Mouse (Mus musculus) midbrain, embryonic 16.5 days (tissue): ENCODE measurements at regions not wholly inside any gene's neighbourhood (a gene's known extent, or its start where the extent isn't known, plus 50 kb on each side); places are given as distances from the start of the nearest gene placed in this dataset.

Source experiments
- ATAC-seq: fragments of 200-750 bp; cut with Nextera tagmentation; 2 replicates; pipeline ENCODE4 v1.8.0; 2017; ENCODE audit warnings: moderate TSS enrichment
- H3K27ac ChIP-seq: fragments of 300-500 bp; sonication (generic); 2 replicates; pipeline ENCODE4 v1.5.1; 2014; ENCODE audit warnings: mild to moderate bottlenecking, low read length, mixed read lengths
- H3K27me3 ChIP-seq: fragments of 300-500 bp; sonication (generic); 2 replicates; pipeline ENCODE4 v1.6.1; 2014; ENCODE audit warnings: low read depth, low read length, mixed read lengths; ENCODE audit not compliant: control insufficient read depth, insufficient read depth
- H3K36me3 ChIP-seq: fragments of 300-500 bp; sonication (generic); 2 replicates; pipeline ENCODE4 v1.6.1; 2014; ENCODE audit warnings: mild to moderate bottlenecking, low read length, moderate library complexity, mixed read lengths; ENCODE audit not compliant: control insufficient read depth, insufficient read depth
- H3K4me1 ChIP-seq: fragments of 300-500 bp; sonication (generic); 2 replicates; pipeline ENCODE4 v1.6.1; 2014; ENCODE audit warnings: mild to moderate bottlenecking, low read length, mixed read lengths; ENCODE audit not compliant: control insufficient read depth, insufficient read depth
- H3K4me2 ChIP-seq: fragments of 300-500 bp; sonication (generic); 2 replicates; pipeline ENCODE4 v1.6.1; 2014; ENCODE audit warnings: mild to moderate bottlenecking, low read length, mixed read lengths
- H3K4me3 ChIP-seq: fragments of 300-500 bp; sonication (generic); 2 replicates; pipeline ENCODE4 v1.5.1; 2014; ENCODE audit warnings: low read depth, mild to moderate bottlenecking, low read length, moderate library complexity, mixed read lengths
- H3K9ac ChIP-seq: fragments of 300-500 bp; sonication (generic); 2 replicates; pipeline ENCODE4 v1.6.1; 2014; ENCODE audit warnings: low read depth, low read length, mixed read lengths
- H3K9me3 ChIP-seq: fragments of 300-500 bp; sonication (generic); replicated peaks from 2 replicates; pipeline ENCODE4 v1.6.1; 2014; ENCODE audit warnings: mild to moderate bottlenecking, low read length, mixed read lengths; ENCODE audit not compliant: control insufficient read depth, poor library complexity, severe bottlenecking
- WGBS: fragments of 180-500 bp; shearing (Covaris S2); extraction: QIAGEN DNeasy Blood & Tissue Kit; methylation state at CpG from one replicate; pipeline ENCODE4 v1.1.7; 2014; 5-methylcytosine and 5-hydroxymethylcytosine counted together

DNA sequence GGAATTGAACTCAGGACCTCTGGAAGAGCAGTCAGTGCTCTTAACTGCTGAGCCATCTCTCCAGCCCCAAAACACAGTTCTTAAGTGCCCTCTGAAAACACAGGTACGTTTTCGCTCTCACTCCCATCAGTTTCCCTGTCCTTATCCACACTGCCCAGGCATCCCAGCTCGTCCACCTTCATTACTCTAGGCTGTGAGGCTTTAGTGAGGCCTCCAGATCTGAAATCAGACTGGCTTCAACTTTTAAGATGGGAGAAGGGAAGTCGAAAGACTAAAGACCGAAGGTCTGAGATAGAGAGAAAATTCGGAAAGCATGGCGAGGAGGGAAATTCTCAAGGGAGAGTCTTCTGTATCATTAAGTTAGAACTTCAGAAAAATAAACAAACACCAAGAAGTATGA lies 54.8 kb upstream of the Tet2 start:
- no peak for ATAC-seq
- no peaks in the 10 kb centered on the region for H3K36me3 ChIP-seq

DNA sequence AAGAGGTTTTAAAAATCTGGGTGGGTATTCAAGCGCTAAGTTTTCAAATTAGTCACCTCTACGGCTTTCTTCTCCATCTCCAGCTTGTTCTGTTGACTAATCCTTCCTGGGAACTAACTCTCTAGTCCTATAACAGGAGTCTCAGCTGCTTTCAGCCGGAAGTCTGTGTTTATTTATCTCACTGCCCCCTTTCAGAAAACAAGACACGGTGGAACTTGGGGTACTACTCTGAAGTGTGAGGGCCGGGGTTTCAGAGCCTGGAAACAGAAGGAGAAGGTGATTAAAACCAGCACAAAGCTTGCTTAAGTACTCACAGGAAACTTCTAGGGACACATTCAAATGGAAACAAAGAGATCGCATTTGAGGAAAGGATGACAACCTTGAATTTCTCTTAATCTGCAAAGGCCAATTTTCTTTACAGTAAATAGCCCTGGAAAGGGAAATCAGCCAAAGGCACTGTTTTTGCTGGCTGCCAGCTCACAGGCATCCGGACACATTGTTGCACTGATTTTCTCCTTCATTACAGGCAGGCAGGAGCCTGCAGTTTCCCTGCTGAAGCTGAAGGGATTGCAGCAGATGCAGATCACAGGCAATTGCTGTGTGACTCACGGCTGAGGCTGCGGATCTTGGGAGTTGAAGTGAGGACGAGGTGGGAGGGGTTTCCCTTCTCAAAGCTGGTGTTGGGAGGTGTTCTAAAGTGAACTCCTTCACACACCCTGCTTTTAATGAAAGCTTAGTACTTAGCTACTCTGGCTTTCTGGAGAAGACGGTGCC lies 55.7 kb upstream of the Tet2 start:
- Histone ChIP-seq H3K27ac (peak overlapping the region; percentile 19; the same call in 1 of the 2 replicates), H3K4me3 (no peak overlapping the region), H3K9me3 (no peaks in the 10 kb centered on the region), H3K36me3 (no peaks in the 10 kb centered on the region), H3K9ac (peak overlapping the region; percentile 28; the same call in 1 of the 2 replicates), H3K4me1 (peaks cover 8% of the 10 kb centered on the region), H3K4me2 (peak overlapping the region; percentile 29), H3K27me3 (no peaks in the 10 kb centered on the region)
- 11% methylated on average over 11 of the region's 11 CpGs for WGBS
- peak; percentile 89 for ATAC-seq

More for the DNA sequence above, 54.8 kb upstream of the Tet2 start:
- Histone ChIP-seq H3K27me3 (no peaks in the 10 kb centered on the region), H3K4me2 (no peak overlapping the region), H3K4me1 (peaks cover 8% of the 10 kb centered on the region), H3K27ac (no peak overlapping the region), H3K4me3 (no peak overlapping the region), H3K9ac (no peak overlapping the region), H3K9me3 (no peaks in the 10 kb centered on the region)
- WGBS = 93% methylated on average over 7 of the region's 7 CpGs

DNA sequence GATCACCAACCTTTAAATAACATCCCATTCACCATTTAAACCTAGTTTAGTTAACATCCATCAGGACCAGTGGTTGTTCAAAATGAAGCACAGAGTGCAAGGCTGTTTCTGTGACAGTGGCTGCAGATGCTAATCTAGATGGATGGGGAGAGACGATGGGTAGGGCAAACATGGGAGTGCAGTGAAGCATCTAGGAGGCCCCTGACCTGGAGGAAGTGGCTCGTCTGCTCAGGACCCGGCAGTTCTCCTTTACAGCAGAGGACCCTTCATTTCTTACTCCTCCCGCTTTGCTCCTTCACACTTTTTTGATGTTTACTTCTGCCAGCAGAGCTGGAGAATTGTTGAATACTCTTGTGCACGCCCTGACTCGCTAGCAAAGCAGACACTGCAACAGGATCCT lies 60.5 kb upstream of the Tet2 start:
- Histone ChIP-seq H3K4me1 (peaks cover 6% of the 10 kb centered on the region), H3K9ac (no peak overlapping the region), H3K27ac (no peak overlapping the region), H3K4me2 (no peak overlapping the region), H3K4me3 (no peak overlapping the region), H3K27me3 (no peaks in the 10 kb centered on the region), H3K9me3 (no peaks in the 10 kb centered on the region), H3K36me3 (no peaks in the 10 kb centered on the region)
- ATAC-seq = no peak
- 94% methylated on average over 6 of the region's 6 CpGs for WGBS

GRCm38 (mm10) chr3:133608845-133609261 lies 63.9 kb upstream of the Tet2 start:
- no peak overlapping the region for H3K9ac ChIP-seq
- no peak overlapping the region for H3K4me2 ChIP-seq
- H3K4me1 ChIP-seq = peaks cover 3% of the 10 kb centered on the region; the same call in 1 of the 2 replicates
- H3K36me3 ChIP-seq = no peaks in the 10 kb centered on the region
- WGBS = 91% methylated on average over 3 of the region's 3 CpGs
- no peak overlapping the region for H3K4me3 ChIP-seq
- ATAC-seq = no peak
- 0 out of 2 replicates have a peak, but pooled peaks cover 2% of the 10 kb centered on the region for H3K9me3 ChIP-seq
- H3K27ac ChIP-seq = no peak overlapping the region
- H3K27me3 ChIP-seq = no peaks in the 10 kb centered on the region

- Histone ChIP-seq H3K36me3 (no peaks in the 10 kb centered on the region), H3K27me3 (no peaks in the 10 kb centered on the region), H3K4me3 (peak overlapping the region; percentile 33), H3K4me2 (peak overlapping the region; percentile 59), H3K4me1 (peaks cover 18% of the 10 kb centered on the region), H3K9ac (peak overlapping the region; percentile 51), H3K9me3 (0 out of 2 replicates have a peak, but pooled peaks cover 2% of the 10 kb centered on the region), H3K27ac (peak overlapping the region; percentile 84)
- peak; percentile 78 for ATAC-seq
- WGBS = 5% methylated on average over 12 of the region's 12 CpGs
Measured at GRCm38 (mm10) chr3:133613836-133614711, 69.1 kb upstream of the Tet2 start.

DNA sequence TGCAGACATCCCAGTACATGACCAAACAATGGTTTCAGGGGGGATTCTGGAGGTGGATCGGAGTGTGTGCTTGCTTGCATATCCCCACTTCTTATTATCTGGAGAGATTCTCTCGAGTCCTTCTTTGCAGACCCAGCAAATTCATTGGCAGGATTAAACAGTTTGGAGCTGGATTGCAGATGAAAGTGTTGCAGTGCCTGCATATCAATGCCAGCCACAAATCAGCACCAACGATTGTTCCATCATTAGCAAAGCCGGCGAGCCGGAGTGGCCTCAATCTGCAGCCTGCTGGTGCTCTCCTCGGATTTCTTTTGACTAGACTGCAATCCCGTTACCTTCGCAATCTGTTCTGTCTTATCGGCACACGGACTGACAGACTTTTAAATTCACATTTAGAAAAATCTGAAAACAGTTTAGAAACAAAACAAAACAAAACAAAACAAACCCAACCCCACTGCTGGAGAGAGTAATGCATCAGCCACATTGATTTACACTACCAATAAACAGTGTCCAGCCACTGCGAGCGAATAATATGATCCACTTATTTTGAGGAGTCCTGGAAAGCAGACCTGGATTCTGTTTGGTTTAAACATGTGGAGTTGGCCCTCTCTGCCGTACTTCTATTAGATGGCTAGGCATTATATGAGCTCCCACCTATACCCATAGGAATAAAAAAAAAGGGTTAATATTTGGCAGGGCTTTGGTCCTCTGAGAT lies 69.9 kb upstream of the Tet2 start:
- 15% methylated on average over 14 of the region's 14 CpGs for whole genome bisulfite sequencing
- no peaks in the 10 kb centered on the region for H3K27me3 ChIP-seq
- H3K4me1 ChIP-seq = peaks cover 18% of the 10 kb centered on the region
- H3K4me3 ChIP-seq = peak overlapping the region; percentile 33
- H3K9me3 ChIP-seq = 0 out of 2 replicates have a peak, but pooled peaks cover 2% of the 10 kb centered on the region
- no peaks in the 10 kb centered on the region for H3K36me3 ChIP-seq
- H3K4me2 ChIP-seq = peak overlapping the region; percentile 59
- peak overlapping the region; percentile 84 for H3K27ac ChIP-seq
- H3K9ac ChIP-seq = peak overlapping the region; percentile 51
- ATAC-seq = peak; percentile 80

DNA sequence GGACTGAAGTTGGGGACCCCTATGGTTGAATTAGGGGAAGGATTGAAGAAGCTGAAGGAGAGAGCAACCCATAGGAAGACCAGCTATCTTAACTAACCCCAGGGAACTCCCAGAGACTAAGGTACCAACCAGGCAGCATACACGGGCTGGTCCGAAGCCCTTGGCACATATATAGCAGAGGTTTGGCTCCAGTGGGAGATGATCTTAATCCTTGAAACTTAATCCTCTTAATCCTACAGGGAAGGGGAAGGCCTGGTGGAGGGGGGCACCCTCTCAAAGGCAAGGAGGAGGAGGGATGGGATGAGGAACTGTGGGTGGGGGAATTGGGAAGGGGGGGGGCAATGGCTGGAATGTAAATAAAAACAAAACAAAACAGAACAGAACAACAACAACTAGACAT lies 72.1 kb upstream of the Tet2 start:
- Histone ChIP-seq H3K4me2 (no peak overlapping the region), H3K4me1 (peaks cover 18% of the 10 kb centered on the region), H3K27me3 (no peaks in the 10 kb centered on the region), H3K4me3 (no peak overlapping the region), H3K36me3 (no peaks in the 10 kb centered on the region), H3K27ac (no peak overlapping the region), H3K9me3 (no peaks in the 10 kb centered on the region), H3K9ac (no peak overlapping the region)
- WGBS = 13% methylated on average over 2 of the region's 2 CpGs
- no peak for ATAC-seq

DNA sequence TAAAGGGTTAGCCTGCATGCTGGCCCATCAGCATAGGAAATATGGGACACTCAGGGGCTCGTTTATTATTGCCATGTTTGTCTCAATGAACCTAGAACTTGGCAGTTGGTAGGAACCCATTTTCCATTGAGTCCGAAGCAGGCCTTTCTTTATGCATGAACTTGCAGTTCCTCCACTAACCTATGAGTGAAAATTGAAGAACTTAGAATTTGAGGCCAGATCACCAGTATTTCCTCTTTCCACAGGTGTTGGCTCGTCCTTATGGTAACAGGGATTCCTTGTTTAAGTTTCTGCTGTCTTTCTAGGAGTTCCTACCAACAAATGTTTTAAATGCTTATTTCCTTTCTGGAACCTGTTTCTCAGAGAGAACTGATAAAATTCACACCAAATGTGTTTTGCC lies 73.6 kb upstream of the Tet2 start:
- WGBS = 94% methylated on average over 3 of the region's 3 CpGs
- H3K9ac ChIP-seq = no peak overlapping the region
- H3K4me2 ChIP-seq = no peak overlapping the region
- no peak overlapping the region for H3K27ac ChIP-seq
- ATAC-seq = no peak
- no peaks in the 10 kb centered on the region for H3K36me3 ChIP-seq
- H3K9me3 ChIP-seq = no peaks in the 10 kb centered on the region
- peaks cover 17% of the 10 kb centered on the region for H3K4me1 ChIP-seq
- H3K27me3 ChIP-seq = no peaks in the 10 kb centered on the region
- no peak overlapping the region for H3K4me3 ChIP-seq
